Mouse (Mus musculus): Measurements from ENCODE around the gene Rgs1. TPM values are rescaled to one million over a fixed set of nuclear protein-coding genes. Genes with fewer than 3 reads are reported as not detected.

Gene Rgs1
- 423 TPM for polyA plus RNA-seq (2017; shearing (Covaris generic))

GRCm38 (mm10) chr1:144248923-144249322, at the start of gene Rgs1:
TSS of gene Rgs1 (minus strand) at chr1:144249242.

Other genes starting within 250 kb of the Rgs1 start
- 28.6 TPM for gene Rgs2, start 245.1 kb downstream of the Rgs1 start, polyA plus RNA-seq (2017; shearing (Covaris generic))
- 0.32 TPM for gene Rgs13, start 71.9 kb downstream of the Rgs1 start, polyA plus RNA-seq (2017; shearing (Covaris generic))